Mouse (Mus musculus) heart, postnatal 0 days (tissue): ENCODE measurements around the gene Pdlim3. TPM values are rescaled to one million over a fixed set of nuclear protein-coding genes. Genes with fewer than 3 reads are reported as not detected.

Experiments
- ATAC-seq: fragments of 200-750 bp; cut with Nextera tagmentation; 2 replicates; pipeline ENCODE4 v1.8.0; 2017; ENCODE audit warnings: low read depth, moderate number of reproducible peaks, moderate library complexity; ENCODE audit not compliant: insufficient read depth
- DNase-seq: peaks from one replicate; pipeline ENCODE4 v3.0.0-alpha.2; 2016; ENCODE audit warnings: low spot score
- H3K27ac ChIP-seq: fragments of 300-500 bp; sonication (generic); 2 replicates; pipeline ENCODE4 v1.5.1; 2014; ENCODE audit warnings: low read depth, mild to moderate bottlenecking
- H3K27me3 ChIP-seq: fragments of 300-500 bp; sonication (generic); 2 replicates; pipeline ENCODE4 v1.6.1; 2014; ENCODE audit warnings: low read length, mixed read lengths; ENCODE audit not compliant: control insufficient read depth, insufficient read depth
- H3K36me3 ChIP-seq: fragments of 300-500 bp; sonication (generic); replicated peaks from 2 replicates; pipeline ENCODE4 v1.6.1; 2014; ENCODE audit warnings: low read length, mixed read lengths; ENCODE audit not compliant: control insufficient read depth, insufficient read depth
- H3K4me1 ChIP-seq: fragments of 300-500 bp; sonication (generic); 2 replicates; pipeline ENCODE4 v1.6.1; 2014; ENCODE audit warnings: antibody characterized with exemption; ENCODE audit not compliant: control insufficient read depth, insufficient read depth
- H3K4me2 ChIP-seq: fragments of 300-500 bp; sonication (generic); 2 replicates; pipeline ENCODE4 v1.6.1; 2014; ENCODE audit warnings: low read depth, mild to moderate bottlenecking, low read length, moderate library complexity
- H3K4me3 ChIP-seq: fragments of 300-500 bp; sonication (generic); 2 replicates; pipeline ENCODE4 v1.5.1; 2014; ENCODE audit warnings: low read depth, low read length
- H3K9ac ChIP-seq: fragments of 300-500 bp; sonication (generic); replicated peaks from 2 replicates; pipeline ENCODE4 v1.6.1; 2014; ENCODE audit warnings: low read depth, low read length, mixed read lengths
- H3K9me3 ChIP-seq: fragments of 300-500 bp; sonication (generic); replicated peaks from 2 replicates; pipeline ENCODE4 v1.6.1; 2016; ENCODE audit warnings: low read length; ENCODE audit not compliant: control insufficient read depth
- CTCF ChIP-seq: IDR thresholded peaks from 2 replicates; pipeline ENCODE4 v1.5.1; 2016; ENCODE audit warnings: antibody characterized with exemption, control low read depth, low read depth
- EP300 ChIP-seq: IDR thresholded peaks from 2 replicates; pipeline ENCODE4 v1.6.1; 2016; ENCODE audit warnings: antibody characterized with exemption, low read depth
- WGBS: fragments of 180-500 bp; shearing (Covaris S2); extraction: QIAGEN DNeasy Blood & Tissue Kit; methylation state at CpG from one replicate; pipeline ENCODE4 v1.1.7; 2014; 5-methylcytosine and 5-hydroxymethylcytosine counted together
- polyA plus RNA-seq: library from polyadenylated mRNA; unstranded; fragments of >200 nt; fragmentation: Nextera tagmentation; extraction: Ambion mirVana; gene quantifications from 2 replicates; pipeline ENCODE4 v1.2.1, GENCODE M21; 2015
- total RNA-seq: library from RNA; depleted of rRNA; stranded (reverse); fragments of >200 nt; gene quantifications from 2 replicates; pipeline ENCODE4 v1.2.3, GENCODE M21; 2014; ENCODE audit warnings: low replicate concordance

Gene Pdlim3
- total and polyA plus RNA-seq, 2 experiments from 2014 or later = 127 to 168 TPM

GRCm38 (mm10) chr8:45918891-45919290, 33.6 kb downstream of the Pdlim3 start:
- no peak for TF ChIP-seq EP300
- TF ChIP-seq CTCF = no peak
- DNase-seq = no peak
- H3K9me3 ChIP-seq = no peaks in the 10 kb centered on the region
- no peak for ATAC-seq
- H3K4me1 ChIP-seq = no peaks in the 10 kb centered on the region
- H3K4me3 ChIP-seq = no peak overlapping the region
- H3K27me3 ChIP-seq = no peaks in the 10 kb centered on the region
- H3K36me3 ChIP-seq = peaks cover 37% of the 10 kb centered on the region
- no peak overlapping the region for H3K27ac ChIP-seq
- 73% methylated on average over 15 of the region's 15 CpGs for WGBS
- no peak overlapping the region for H3K4me2 ChIP-seq
- no peak overlapping the region for H3K9ac ChIP-seq

GRCm38 (mm10) chr8:45920392-45920791, 35.1 kb downstream of the Pdlim3 start:
- H3K27me3 ChIP-seq = no peaks in the 10 kb centered on the region
- H3K4me1 ChIP-seq = no peaks in the 10 kb centered on the region
- ATAC-seq (no peak), DNase-seq (no peak)
- H3K9me3 ChIP-seq = no peaks in the 10 kb centered on the region
- TF ChIP-seq CTCF = no peak
- WGBS = 79% methylated on average over 7 of the region's 7 CpGs
- H3K36me3 ChIP-seq = peaks cover 35% of the 10 kb centered on the region
- no peak overlapping the region for H3K4me2 ChIP-seq
- H3K4me3 ChIP-seq = no peak overlapping the region
- H3K9ac ChIP-seq = no peak overlapping the region
- no peak overlapping the region for H3K27ac ChIP-seq

GRCm38 (mm10) chr8:45922116-45922515, 36.9 kb downstream of the Pdlim3 start:
- H3K27me3 ChIP-seq = no peaks in the 10 kb centered on the region
- H3K27ac ChIP-seq = no peak overlapping the region
- no peaks in the 10 kb centered on the region for H3K4me1 ChIP-seq
- DNase-seq (no peak), ATAC-seq (no peak)
- H3K9ac ChIP-seq = no peak overlapping the region
- TF ChIP-seq CTCF (no peak), EP300 (no peak)
- no peaks in the 10 kb centered on the region for H3K9me3 ChIP-seq
- no peak overlapping the region for H3K4me3 ChIP-seq
- no peak overlapping the region for H3K4me2 ChIP-seq
- WGBS = 91% methylated on average over 7 of the region's 7 CpGs
- H3K36me3 ChIP-seq = peaks cover 22% of the 10 kb centered on the region

GRCm38 (mm10) chr8:45934582-45935014, 49.3 kb downstream of the Pdlim3 start, which contains the start of gene Ccdc110:
Ccdc110 (plus strand) TSS chr8:45934619.
- peaks cover 6% of the 10 kb centered on the region; the same call in 1 of the 2 replicates for H3K4me1 ChIP-seq
- ATAC-seq = peak; percentile 94
- WGBS = 4% methylated on average over 23 of the region's 23 CpGs

GRCm38 (mm10) chr8:45936986-45937385, 51.7 kb downstream of the Pdlim3 start:
- Histone ChIP-seq H3K27me3 (no peaks in the 10 kb centered on the region), H3K9me3 (no peaks in the 10 kb centered on the region), H3K4me3 (no peak overlapping the region), H3K9ac (no peak overlapping the region), H3K27ac (no peak overlapping the region), H3K36me3 (no peaks in the 10 kb centered on the region), H3K4me2 (no peak overlapping the region), H3K4me1 (0 out of 2 replicates have a peak, but pooled peaks cover 2% of the 10 kb centered on the region)
- ATAC-seq = no peak
- 79% methylated on average over 9 of the region's 9 CpGs for WGBS
- no peak for DNase-seq
- no peak for TF ChIP-seq CTCF
- TF ChIP-seq EP300 = no peak

More at GRCm38 (mm10) chr8:45934582-45935014, 49.3 kb downstream of the Pdlim3 start, which contains the start of gene Ccdc110:
- Histone ChIP-seq H3K9ac (no peak within 1 kb of the TSS), H3K4me3 (peak within 1 kb of the TSS; percentile 11; the same call in 1 of the 2 replicates), H3K36me3 (no peaks in the 10 kb centered on the region), H3K27ac (no peak within 1 kb of the TSS), H3K27me3 (no peaks in the 10 kb centered on the region), H3K4me2 (peak within 1 kb of the TSS; percentile 21), H3K9me3 (peaks cover 5% of the 10 kb centered on the region; the same call in 1 of the 2 replicates)
- TF ChIP-seq CTCF (peak; percentile 100), EP300 (no peak)
- DNase-seq = peak; percentile 91

- ATAC-seq (no peak), DNase-seq (no peak)
- 81% methylated on average over 4 of the region's 4 CpGs for WGBS
- TF ChIP-seq CTCF = no peak
- TF ChIP-seq EP300 = no peak
- Histone ChIP-seq H3K4me2 (no peak overlapping the region), H3K36me3 (no peaks in the 10 kb centered on the region), H3K27ac (no peak overlapping the region), H3K4me1 (no peaks in the 10 kb centered on the region), H3K4me3 (no peak overlapping the region), H3K27me3 (no peaks in the 10 kb centered on the region), H3K9ac (no peak overlapping the region), H3K9me3 (no peaks in the 10 kb centered on the region)
Measured at GRCm38 (mm10) chr8:45946283-45946682, 61.0 kb downstream of the Pdlim3 start.
